Mouse (Mus musculus): ENCODE measurements at regions not wholly inside any gene's neighbourhood (a gene's known extent, or its start where the extent isn't known, plus 50 kb on each side); places are given as distances from the start of the nearest gene placed in this dataset.

DNA sequence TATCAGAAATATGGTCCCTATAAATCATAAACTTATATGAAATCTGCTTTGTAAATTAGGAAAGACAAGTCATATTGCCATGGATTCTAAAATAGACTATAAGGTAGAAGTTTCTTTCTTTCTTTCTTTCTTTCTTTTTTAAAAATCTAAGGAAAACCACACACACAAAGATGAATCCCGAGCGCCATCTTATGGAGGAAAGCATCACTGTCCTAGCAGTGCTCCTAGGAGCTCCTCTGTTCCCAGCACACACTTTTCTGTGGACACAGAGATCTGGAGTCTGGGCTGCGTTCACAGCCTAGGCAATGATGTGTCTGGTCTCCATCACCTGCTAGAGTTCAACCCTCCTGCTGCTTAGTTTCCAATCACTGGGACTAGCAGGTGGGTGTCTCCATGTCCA lies 65.2 kb upstream of the Slc22a22 start:
- DNase-seq: no peak

DNA sequence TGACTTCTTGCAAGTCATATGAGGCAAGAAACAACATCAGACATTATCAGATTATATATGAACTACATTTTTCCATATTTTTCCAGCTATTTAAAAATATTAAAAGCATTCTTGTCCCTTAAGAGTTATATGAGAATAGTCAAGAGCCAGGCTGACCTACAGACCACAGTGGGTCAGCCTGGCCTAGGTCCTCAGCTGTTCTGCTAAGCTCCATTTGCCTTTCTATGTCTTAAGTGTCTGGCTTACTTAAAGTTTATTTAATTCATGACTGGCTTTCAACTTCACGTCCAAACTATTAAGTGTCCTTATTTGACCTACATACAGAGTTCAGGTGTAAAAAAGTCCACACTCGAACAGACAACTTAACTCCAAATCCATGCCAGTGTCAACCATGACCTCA lies 58.1 kb upstream of the Slc22a22 start:
- DNase-seq: no peak
